Mouse (Mus musculus) intestine, embryonic 16.5 days (tissue): ENCODE results near the gene Ldb1. TPM values are rescaled to one million over a fixed set of nuclear protein-coding genes. Genes with fewer than 3 reads are reported as not detected.

Experiments used
- ATAC-seq: fragments of 200-750 bp; cut with Nextera tagmentation; 2 replicates; pipeline ENCODE4 v1.8.0; 2017; ENCODE audit warnings: moderate TSS enrichment, moderate library complexity
- H3K27ac ChIP-seq: fragments of 300-500 bp; sonication (generic); 2 replicates; pipeline ENCODE4 v1.5.1; 2014; ENCODE audit warnings: mild to moderate bottlenecking, low read length
- H3K27me3 ChIP-seq: fragments of 300-500 bp; sonication (generic); replicated peaks from 2 replicates; pipeline ENCODE4 v1.6.1; 2014; ENCODE audit warnings: low read length, control low read depth, mixed read lengths; ENCODE audit not compliant: control insufficient read depth, insufficient read depth
- H3K36me3 ChIP-seq: fragments of 300-500 bp; sonication (generic); 2 replicates; pipeline ENCODE4 v1.6.1; 2014; ENCODE audit warnings: low read length, control low read depth; ENCODE audit not compliant: control insufficient read depth, insufficient read depth
- H3K4me1 ChIP-seq: fragments of 300-500 bp; sonication (generic); 2 replicates; pipeline ENCODE4 v1.6.1; 2014; ENCODE audit warnings: low read length, control low read depth, mixed read lengths; ENCODE audit not compliant: control insufficient read depth, insufficient read depth
- H3K4me2 ChIP-seq: fragments of 300-500 bp; sonication (generic); 2 replicates; pipeline ENCODE4 v1.6.1; 2014; ENCODE audit warnings: low read depth, low read length, control low read depth
- H3K4me3 ChIP-seq: fragments of 300-500 bp; sonication (generic); 2 replicates; pipeline ENCODE4 v1.5.1; 2014; ENCODE audit warnings: mild to moderate bottlenecking, low read length
- H3K9ac ChIP-seq: fragments of 300-500 bp; sonication (generic); 2 replicates; pipeline ENCODE4 v1.6.1; 2014; ENCODE audit warnings: low read depth, low read length
- H3K9me3 ChIP-seq: fragments of 300-500 bp; sonication (generic); 2 replicates; pipeline ENCODE4 v1.6.1; 2016; ENCODE audit warnings: low read length, control low read depth; ENCODE audit not compliant: control insufficient read depth
- WGBS: fragments of 180-500 bp; shearing (Covaris S2); extraction: QIAGEN DNeasy Blood & Tissue Kit; methylation state at CpG from one replicate; pipeline ENCODE4 v1.1.7; 2014; 5-methylcytosine and 5-hydroxymethylcytosine counted together
- polyA plus RNA-seq: library from polyadenylated mRNA; unstranded; fragments of >200 nt; fragmentation: Nextera tagmentation; extraction: Ambion mirVana; gene quantifications from 2 replicates; pipeline ENCODE4 v1.2.1, GENCODE M21; 2015

The Ldb1 gene
- polyA plus RNA-seq, 1 experiment from 2014 or later = 23.3 TPM

DNA sequence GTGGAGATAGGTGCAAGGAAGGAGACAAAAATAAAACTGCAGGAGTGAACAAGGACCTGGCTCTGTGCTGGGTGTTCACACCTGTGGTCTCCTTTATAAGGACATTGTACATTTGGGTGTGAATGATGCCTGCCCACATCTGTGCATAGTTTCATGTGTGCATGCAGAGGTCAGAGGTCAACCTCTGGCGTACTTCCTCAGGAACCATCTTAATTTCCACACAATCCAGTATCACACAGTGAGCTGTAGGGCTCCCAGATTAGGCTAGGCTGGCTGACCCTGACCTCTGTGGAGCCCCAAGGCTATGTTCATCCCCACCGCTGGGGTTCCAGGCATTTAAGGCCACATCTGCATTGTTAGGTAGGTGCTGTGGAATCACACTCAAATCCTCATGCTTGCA is 2.4 kb upstream of the Ldb1 start:
- Histone ChIP-seq H3K36me3 (no peaks in the 10 kb centered on the region), H3K9me3 (no peaks in the 10 kb centered on the region), H3K27ac (no peak overlapping the region), H3K4me3 (no peak overlapping the region), H3K9ac (no peak overlapping the region), H3K27me3 (no peaks in the 10 kb centered on the region), H3K4me2 (no peak overlapping the region), H3K4me1 (peaks cover 20% of the 10 kb centered on the region)
- no peak for ATAC-seq
- WGBS = 69% methylated on average over 2 of the region's 2 CpGs

DNA sequence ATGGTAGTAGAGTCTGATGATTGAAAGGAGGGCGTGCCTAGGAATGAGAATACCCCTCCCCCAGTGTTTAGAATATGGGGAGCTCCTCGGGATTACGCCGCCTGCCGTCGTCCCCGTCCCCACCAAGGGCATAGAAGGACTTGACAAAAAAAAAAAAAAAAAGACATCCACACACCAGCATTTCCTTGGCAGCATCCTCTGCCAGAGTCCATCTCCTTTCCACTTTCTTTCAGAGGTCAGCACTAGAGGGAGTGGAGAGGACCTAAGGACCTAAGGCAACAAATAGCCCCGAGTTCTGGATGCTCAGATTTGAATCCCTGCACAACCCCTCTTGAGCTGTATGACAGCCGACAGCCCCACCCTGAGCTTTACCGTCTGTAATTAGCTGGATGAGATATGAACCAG is 1.6 kb upstream of the Ldb1 start:
- Histone ChIP-seq H3K27me3 (no peaks in the 10 kb centered on the region), H3K4me1 (peaks cover 28% of the 10 kb centered on the region), H3K9me3 (no peaks in the 10 kb centered on the region), H3K9ac (no peak overlapping the region), H3K4me2 (no peak overlapping the region), H3K36me3 (no peaks in the 10 kb centered on the region), H3K4me3 (no peak overlapping the region), H3K27ac (peak overlapping the region; percentile 98)
- no peak for ATAC-seq
- WGBS = 8% methylated on average over 10 of the region's 10 CpGs

DNA sequence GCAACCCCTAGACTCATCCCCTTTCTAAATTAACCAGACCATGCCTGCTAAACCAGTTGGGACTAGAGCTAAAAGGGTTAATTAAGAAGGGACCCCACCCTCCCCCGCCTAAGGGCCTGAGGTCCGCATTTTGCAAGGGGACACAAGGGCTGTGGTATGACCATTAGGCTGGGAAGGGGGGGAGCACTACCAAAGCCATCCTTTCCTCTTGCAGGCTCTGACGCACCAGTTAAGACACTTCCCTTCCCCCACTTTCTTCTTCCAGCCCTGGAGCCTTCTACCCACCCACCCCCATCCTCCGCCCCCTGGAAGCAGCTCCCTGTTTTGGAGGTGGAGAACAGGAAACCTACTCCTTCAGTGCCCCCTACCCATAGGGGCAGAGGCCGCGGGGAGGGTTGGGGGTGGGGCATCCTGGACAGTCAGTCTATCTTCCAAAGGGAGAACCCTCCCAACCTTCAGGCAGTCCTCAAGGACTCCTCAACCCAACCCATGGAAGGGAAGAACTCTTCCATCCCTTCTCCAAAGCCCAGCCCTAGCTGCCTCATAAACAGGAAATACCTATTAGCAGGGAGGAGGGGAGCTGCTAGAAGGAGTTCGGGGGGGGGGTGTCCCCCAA is 790 bp upstream of the Ldb1 start:
- H3K4me3 ChIP-seq = peak overlapping the region; percentile 97
- ATAC-seq = peak; percentile 57
- H3K9ac ChIP-seq = peak overlapping the region; percentile 98
- peak overlapping the region; percentile 87 for H3K4me2 ChIP-seq
- H3K27ac ChIP-seq = peak overlapping the region; percentile 98
- peaks cover 36% of the 10 kb centered on the region for H3K4me1 ChIP-seq
- no peaks in the 10 kb centered on the region for H3K9me3 ChIP-seq
- under 1% methylated on average over 7 of the region's 7 CpGs for WGBS
- no peaks in the 10 kb centered on the region for H3K27me3 ChIP-seq
- no peaks in the 10 kb centered on the region for H3K36me3 ChIP-seq

DNA sequence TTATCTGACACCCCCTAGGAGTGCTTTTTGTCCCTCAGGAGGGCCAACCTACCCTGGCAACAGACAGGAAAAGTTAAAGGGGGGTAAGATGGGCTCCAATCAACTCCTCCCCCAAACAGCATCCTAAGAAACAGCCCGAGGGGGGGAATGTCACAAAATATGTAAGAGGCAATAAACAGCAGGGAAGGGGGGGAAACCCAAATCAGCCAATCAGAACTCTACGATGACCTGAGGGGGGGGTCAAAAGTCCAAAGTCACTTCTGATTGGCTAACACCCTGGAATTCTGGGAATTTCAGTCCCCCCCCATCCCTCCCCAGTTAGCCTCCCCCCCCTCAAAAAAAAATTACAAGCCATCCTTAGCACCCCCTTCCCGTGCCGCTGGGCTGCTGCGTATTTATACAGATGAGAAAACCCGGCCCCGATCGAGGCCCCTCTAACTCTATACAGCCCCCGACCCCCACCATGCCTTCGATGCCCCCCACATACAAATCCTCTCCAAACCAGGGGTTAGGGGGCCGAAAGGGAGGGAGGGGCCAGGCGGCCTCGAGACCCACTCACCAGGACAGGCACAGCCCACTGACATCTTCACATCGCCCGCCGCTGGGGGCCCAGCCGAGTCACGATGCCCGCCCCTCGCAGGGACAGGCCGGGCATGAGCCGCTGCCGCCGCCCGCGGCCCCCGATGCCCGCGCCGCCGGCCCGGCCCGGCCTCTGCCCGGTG is 582 bp downstream of the Ldb1 start, which contains the start of gene Pprc1:
Gene Pprc1 (plus strand): TSS at position 616 of the 722 bp plus-strand sequence.
- WGBS = 0% methylated on average over 28 of the region's 34 CpGs
- Histone ChIP-seq H3K9ac (peak within 1 kb of the TSS; percentile 98), H3K4me3 (peak within 1 kb of the TSS; percentile 97), H3K27me3 (no peaks in the 10 kb centered on the region), H3K9me3 (no peaks in the 10 kb centered on the region), H3K36me3 (no peaks in the 10 kb centered on the region), H3K27ac (peak within 1 kb of the TSS; percentile 98), H3K4me2 (peak within 1 kb of the TSS; percentile 87), H3K4me1 (peaks cover 47% of the 10 kb centered on the region)
- ATAC-seq = no peak

DNA sequence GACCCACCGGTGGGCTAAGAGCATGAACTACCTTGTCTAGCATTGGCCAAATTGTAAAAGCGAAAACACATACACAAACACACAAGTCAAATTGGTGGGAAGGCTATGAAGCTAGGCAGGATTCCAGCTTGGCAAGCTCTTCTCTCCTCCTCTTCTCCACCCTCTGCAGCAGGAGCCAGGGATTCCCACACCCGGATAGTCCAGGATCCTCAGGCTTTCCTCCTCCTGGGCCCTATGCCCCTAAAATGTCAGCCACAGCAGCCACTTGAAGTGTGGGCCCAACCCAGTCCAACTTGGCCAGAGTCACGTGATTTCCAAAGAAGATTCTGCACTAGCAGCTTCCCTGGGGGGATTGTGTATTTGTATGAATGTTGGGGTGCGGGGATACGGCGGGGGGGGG is 1.6 kb downstream of the Ldb1 start:
- no peak for ATAC-seq
- peak overlapping the region; percentile 98 for H3K9ac ChIP-seq
- peaks cover 50% of the 10 kb centered on the region for H3K4me1 ChIP-seq
- peak overlapping the region; percentile 97 for H3K4me3 ChIP-seq
- no peaks in the 10 kb centered on the region for H3K9me3 ChIP-seq
- H3K27ac ChIP-seq = peak overlapping the region; percentile 98
- H3K36me3 ChIP-seq = no peaks in the 10 kb centered on the region
- 51% methylated on average over 7 of the region's 7 CpGs for WGBS
- no peaks in the 10 kb centered on the region for H3K27me3 ChIP-seq
- H3K4me2 ChIP-seq = peak overlapping the region; percentile 87

DNA sequence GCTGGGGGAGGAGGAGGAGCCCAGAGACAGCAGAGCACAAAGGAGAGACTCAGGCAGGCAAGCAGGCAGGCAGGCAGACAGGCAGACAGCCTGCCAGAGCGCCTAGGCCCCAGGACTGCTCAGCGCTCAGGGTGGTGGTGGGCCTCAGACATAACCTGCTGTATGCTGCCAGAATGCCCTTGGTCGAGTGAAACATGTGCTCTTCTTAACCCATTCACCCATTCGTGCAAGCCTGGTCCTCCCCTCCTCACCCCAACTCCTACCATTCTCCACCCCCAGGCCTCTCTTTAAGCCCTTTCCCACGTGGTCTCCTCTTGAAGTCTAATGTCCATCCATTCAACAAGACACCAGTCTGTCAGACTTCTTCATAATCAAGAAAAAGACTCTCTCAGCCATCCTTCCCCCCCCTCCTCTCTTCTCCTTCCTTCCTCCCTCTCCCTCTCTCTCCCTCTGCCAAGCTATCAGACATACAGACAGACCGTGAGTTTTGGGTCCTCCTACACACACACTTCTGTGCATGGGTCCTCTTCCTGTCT is 2.5 kb downstream of the Ldb1 start:
- Histone ChIP-seq H3K4me3 (peak overlapping the region; percentile 97), H3K27ac (peak overlapping the region; percentile 98), H3K36me3 (no peaks in the 10 kb centered on the region), H3K4me2 (peak overlapping the region; percentile 87), H3K4me1 (peaks cover 58% of the 10 kb centered on the region), H3K27me3 (no peaks in the 10 kb centered on the region), H3K9ac (peak overlapping the region; percentile 98), H3K9me3 (no peaks in the 10 kb centered on the region)
- no peak for ATAC-seq
- WGBS = 12% methylated on average over 6 of the region's 6 CpGs

DNA sequence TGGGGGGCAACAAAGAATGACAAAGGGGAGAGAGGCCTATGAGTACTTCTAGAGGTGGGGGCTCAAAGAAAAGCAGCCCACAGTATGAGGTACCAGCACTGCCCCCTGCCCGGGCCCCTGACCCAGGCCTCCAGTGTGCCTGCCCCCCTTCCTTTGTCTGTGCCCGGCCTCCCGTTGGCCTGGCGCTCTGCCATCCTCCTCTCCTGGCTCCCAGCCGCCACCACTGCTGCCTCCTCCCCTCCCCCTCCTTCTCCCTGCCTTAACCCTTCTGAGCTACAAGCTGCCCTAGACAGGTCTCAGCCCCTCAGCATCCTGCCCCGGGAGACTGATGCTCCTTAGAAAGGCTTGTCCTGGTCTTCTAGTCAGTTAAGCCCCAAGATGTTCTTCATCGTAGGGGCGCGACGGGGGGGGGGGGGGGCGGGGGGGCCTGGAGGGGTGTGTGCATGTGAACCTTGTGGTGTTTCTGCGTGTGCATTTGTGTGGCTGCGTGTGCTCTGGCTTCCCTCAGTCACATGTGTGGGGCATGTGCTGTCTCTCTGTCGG is 3.0 kb downstream of the Ldb1 start:
- WGBS = 1% methylated on average over 11 of the region's 14 CpGs
- peak; percentile 7; the same call in 1 of the 2 replicates for ATAC-seq
- peak overlapping the region; percentile 97 for H3K4me3 ChIP-seq
- H3K4me1 ChIP-seq = peaks cover 63% of the 10 kb centered on the region
- H3K27me3 ChIP-seq = no peaks in the 10 kb centered on the region
- no peaks in the 10 kb centered on the region for H3K36me3 ChIP-seq
- H3K9ac ChIP-seq = peak overlapping the region; percentile 98
- peak overlapping the region; percentile 87 for H3K4me2 ChIP-seq
- H3K9me3 ChIP-seq = no peaks in the 10 kb centered on the region
- peak overlapping the region; percentile 98 for H3K27ac ChIP-seq

DNA sequence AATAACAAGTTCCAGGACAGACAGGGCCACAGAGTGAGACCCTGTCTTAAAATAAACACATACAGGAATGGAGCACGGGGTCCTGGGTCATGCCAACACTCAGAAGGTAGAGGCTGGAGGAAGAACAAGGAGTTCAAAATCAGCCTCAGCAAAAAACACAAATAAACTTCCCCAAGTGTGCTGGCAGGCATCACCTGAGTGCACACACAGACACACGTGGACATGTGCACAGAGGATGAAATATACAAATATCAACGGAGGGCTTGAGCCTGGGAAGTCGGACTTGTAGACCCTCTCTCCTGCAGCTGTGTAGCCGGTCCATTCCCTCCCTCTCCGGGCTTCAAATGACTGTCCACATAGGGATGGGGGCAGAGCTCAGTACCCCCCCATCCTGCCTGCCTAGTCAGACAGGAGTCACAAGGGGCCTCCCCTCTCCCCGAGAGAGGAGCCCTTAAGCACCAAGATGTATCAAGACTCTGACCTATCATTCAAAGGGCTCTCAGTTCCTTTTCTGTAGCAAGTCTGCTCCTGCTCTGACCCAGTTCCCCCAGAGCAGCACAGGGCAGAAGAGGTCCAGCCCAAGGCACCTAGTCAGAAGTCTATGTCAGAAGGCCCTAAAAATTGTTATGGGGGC is 3.6 kb downstream of the Ldb1 start:
- 27% methylated on average over 7 of the region's 7 CpGs for WGBS
- Histone ChIP-seq H3K4me2 (peak overlapping the region; percentile 87), H3K4me3 (peak overlapping the region; percentile 97), H3K4me1 (peaks cover 64% of the 10 kb centered on the region), H3K36me3 (no peaks in the 10 kb centered on the region), H3K27ac (peak overlapping the region; percentile 98), H3K27me3 (no peaks in the 10 kb centered on the region), H3K9ac (peak overlapping the region; percentile 98), H3K9me3 (no peaks in the 10 kb centered on the region)
- no peak for ATAC-seq
